Mouse (Mus musculus) WW6 (cell line): ENCODE results near the gene Cckar.

Experiments
- DNase-seq: peaks from one replicate; pipeline ENCODE4 v3.0.0-alpha.2; 2013; ENCODE audit warnings: low read depth, low spot score

Gene Cckar

DNA sequence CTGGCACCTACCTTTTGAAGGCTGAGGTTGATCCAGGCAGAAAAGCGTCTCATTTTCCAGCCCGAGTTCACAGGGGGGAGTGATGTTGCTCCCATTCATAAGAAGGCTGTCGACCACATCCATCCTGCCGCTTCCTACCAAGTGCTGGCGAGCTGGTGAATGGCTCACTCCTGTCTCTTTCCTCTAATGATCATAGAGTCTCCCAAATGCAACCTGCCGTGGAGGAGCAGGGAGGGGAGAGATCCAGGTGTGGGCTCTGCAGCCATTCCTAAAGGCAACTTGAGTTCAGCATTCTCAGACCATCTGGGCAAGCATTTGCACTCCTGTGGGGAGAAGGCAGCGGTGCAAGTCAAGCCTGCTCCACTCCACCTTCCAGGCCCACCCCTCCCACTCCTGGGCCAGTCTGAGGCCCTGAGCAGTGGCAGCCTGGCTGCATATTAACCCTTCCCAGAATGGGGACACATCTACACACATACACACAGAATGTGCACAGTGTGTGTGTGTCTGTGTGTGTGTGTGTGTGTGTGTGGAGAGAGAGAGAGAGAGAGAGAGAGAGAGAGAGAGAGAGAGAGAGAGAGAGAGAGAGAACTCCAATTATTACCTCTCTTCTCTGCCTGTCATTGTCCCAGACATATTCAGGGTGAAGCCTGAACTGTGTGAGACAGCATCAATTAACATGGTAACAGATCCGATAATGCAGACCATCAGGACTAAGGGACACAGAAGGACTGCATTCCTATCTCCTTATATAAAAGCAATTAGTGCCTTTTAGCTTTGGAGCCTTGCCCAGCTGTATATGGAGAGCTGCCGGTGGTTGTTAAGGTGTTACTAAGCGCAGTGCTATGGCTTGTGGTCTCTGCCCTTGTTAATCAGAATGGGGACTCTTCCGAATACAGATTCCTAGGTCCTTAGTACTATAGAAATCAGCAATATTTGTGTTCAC, at the start of gene Cckar:
Cckar (minus strand) TSS at position 471 of the 943 bp plus-strand sequence.
- DNase-seq: no peak

- no peak for DNase-seq
Observed at GRCm38 (mm10) chr5:53744061-53744460, 36.6 kb upstream of the Cckar start.

GRCm38 (mm10) chr5:53732933-53733332, 25.4 kb upstream of the Cckar start:
- no peak for DNase-seq

DNA sequence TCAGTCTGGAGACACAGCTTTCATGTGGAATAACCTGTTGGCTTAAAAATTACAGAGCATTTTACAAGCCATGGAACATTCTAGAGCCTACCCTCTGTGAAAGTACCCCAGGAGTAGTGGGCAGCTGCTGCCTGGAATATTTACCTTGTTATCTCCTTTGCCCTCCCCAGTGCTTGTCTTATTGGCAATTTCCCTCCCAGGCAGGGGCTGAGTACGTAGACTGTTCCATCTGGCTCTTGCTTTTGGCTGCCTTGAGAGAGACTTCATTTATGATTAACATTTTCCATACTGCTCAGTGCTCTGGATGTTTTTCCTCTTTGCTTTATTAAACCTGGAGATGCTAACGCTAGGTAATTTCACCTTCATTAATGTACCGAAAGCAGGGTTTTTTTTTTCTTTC, 20.1 kb upstream of the Cckar start:
- no peak for DNase-seq

- no peak for DNase-seq
Observed at GRCm38 (mm10) chr5:53726011-53726410, 18.5 kb upstream of the Cckar start.

DNA sequence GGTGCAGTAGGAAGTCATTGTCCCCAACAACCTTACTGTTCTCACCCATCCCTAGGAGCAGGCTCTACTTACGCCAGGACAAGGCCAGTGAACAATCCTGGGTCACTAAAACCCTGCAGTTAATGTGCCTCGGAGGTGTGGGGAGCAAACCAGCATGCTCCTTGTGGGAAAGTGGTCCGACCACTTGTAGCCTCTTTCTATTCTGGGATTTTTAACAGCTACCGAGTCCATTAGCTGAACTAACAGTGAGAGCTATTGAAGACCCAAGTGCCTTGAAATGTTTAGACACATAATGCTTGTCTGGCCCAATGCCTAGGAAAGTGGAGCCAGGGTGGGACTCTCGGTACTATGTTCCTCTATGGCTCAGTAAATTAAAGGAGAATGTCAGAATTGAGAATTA, 9.0 kb upstream of the Cckar start:
- DNase-seq: no peak

DNA sequence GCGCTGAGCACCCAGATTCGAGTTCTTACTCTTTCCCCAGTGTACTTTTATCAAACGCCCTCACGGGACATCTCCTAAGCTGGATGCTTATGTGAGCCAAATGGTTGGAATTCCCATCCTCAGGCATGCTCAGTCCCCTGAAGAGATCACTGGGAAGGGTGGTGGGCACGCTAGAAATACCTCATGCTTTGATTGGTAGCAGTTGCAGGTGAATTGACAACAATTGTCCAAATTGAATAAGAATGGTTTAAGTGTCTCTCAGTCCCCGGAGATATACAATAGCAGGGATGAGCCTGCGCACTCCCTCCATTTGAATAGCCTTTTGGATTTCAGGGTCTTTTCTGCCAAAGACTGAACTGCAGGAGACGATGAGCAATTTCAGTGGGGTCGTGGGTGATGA, 3.8 kb upstream of the Cckar start:
- DNase-seq: no peak

- DNase-seq: no peak
Observed at GRCm38 (mm10) chr5:53708191-53708590, 686 bp upstream of the Cckar start.

GRCm38 (mm10) chr5:53702686-53703085, 4.8 kb downstream of the Cckar start:
- DNase-seq: no peak

DNA sequence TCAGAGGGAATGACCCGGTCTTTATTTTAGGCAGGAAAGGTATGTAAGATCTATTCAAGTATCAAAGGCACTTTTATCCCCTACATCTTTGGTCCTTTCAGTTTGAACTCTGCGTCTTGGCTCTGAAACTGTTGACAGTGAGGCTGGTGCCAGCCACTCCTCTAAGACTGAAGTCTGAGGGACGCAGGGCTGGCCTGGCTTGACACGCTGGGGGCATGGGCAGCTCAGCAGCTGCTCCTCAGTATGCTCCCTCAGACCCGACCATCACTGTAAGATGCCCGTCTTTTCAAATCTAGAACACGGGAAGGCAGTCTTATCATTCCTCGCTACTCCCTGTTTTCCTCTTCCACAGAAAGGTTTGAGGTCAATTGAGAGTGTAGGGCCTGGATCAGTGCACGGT, 9.7 kb downstream of the Cckar start:
- DNase-seq: no peak

- DNase-seq: no peak
Observed at GRCm38 (mm10) chr5:53696701-53697100, 10.8 kb downstream of the Cckar start.

- DNase-seq: no peak
Observed at GRCm38 (mm10) chr5:53692662-53693061, 14.8 kb downstream of the Cckar start.

GRCm38 (mm10) chr5:53692100-53692499, 15.4 kb downstream of the Cckar start:
- no peak for DNase-seq

DNA sequence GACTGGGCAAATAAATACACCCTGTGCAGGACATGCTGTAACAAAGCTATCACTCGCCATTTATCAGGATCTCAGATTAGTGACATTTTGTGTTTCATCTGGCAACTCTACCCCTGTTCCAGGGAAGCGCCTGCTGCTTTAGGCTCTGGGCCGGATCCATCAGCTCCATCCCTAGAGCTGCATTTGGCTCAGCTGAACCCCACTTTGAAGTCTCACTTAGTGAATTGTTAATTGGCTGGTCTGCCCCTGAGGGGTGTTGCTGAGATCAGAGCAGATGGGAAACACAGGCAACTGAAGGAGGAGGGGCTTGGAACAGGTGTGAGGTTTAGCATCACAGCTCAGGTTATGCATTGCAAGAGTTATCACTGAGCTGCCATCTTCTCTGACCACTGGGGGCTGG, 15.9 kb downstream of the Cckar start:
- no peak for DNase-seq

- no peak for DNase-seq
Observed at GRCm38 (mm10) chr5:53688326-53688725, 19.2 kb downstream of the Cckar start.

DNA sequence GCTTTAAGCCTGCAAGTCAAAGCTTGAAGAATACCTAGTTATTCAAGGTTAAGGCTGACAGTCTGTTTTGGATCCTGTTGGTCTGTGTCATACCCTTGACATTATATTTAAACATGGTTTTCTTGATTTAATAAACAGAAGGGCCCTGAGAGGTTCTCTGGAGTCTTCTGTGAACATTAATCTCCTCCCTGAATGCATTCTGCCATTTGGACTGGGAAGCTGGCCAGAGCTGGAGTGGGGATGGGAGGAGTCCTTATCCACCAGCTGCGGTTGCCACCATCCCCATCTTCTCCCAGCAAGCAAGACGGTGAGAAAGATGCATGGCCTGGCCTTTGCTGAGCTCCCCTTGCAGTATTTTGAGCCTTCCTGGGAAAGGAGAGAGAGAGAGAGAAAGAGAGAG, 21.1 kb downstream of the Cckar start:
- no peak for DNase-seq

DNA sequence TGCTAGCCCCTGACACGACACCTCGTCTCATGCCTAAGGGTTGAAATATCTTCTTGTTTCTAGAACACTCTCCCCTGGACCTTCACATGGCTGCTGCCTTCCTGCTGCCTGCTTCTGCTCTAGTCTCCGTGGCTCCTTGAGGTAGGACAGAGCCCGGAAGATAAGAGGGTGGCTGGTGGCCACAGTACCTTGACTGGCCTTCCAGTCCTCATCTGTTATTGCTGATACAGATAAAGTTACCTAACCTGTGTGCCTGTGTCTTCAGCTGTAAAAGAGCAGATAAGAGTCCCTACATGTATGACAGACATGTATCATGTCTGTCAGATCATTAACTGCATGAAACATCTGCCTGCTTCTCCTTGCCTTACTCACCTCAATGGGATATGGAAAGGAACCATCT, 21.9 kb downstream of the Cckar start:
- DNase-seq: no peak

DNA sequence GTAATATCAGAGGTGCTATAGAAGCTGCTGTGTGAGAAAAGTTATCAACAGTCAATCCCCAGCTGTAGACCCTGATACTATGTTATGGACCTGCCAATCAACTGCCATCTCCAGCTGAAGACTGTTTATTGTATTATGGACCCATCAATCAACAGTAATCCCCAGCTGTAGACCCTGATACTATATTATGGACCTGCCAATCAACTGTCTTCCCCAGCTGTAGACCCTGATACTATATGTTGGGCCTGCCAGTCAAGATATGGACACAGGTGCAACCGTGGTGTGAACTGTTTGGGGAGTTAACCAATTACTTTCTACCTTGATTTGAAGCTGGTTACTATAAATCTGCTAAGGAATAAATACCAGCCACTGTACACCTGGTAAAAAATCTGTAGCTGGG, 23.1 kb downstream of the Cckar start:
- DNase-seq: no peak

- no peak for DNase-seq
Observed at GRCm38 (mm10) chr5:53683916-53684315, 23.6 kb downstream of the Cckar start.

DNA sequence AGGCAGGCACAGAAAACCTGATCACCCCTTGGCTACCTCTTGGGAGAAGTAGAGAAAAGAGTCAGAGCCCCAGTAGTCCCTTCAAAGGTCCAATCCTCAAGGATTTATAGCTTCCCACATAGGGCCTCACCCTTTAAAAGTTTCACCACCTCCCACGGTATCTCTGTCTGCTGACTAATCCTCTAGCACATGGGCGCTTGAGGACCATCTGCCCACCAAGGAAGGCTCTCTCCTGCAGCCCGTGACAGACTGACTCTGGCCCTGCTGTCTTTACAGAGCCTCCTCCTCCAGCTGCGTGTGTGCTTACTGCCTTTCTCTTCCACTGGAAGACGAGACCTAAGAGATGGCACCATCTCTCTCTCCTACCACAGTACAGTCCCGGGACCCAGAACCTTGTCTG, 27.9 kb downstream of the Cckar start:
- no peak for DNase-seq

DNA sequence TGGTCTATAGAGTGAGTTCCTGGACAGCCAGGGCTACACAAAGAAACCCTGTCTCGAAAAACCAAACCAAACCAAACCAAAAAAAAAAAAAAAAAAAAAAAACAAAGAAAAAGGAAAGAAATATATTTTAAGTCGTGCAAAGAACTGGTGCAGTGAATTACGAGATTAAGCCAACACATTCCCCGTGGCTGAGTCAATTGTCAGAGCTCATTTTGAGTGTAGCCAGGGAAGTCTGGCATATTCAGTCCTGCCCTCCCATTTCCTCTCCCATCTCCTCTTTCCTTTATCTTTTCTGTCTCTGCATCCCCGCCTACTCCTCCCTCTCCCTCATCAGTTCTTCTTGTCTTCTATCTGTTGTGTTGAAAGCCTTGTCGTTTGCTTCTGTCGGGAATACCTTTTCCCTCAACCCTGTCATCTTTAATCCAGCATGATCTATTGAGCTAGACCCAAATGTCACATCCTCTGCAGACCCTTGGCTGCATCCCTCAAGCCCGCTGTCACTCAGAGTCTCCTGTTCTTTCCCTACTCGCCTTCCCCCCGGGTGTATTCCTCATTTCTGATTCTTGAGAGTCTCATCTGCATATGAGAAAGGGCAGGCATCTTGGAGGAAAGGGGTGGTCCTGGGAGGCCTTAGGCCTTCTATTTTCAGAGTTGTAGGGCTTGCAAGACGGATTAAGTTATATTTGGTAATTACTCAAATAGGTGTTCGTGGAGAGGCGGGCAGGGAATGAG, 29.3 kb downstream of the Cckar start:
- no peak for DNase-seq

GRCm38 (mm10) chr5:53676671-53677070, 30.8 kb downstream of the Cckar start:
- no peak for DNase-seq
